Mouse (Mus musculus): ENCODE measurements around the gene Leng9.

GRCm38 (mm10) chr7:4147371-4147770, 2.8 kb downstream of the Leng9 start:
- no peak for TF ChIP-seq CTCF (IDR thresholded peaks at IDR 0.05; ENCODE audit: low read depth)
- no peak for TF ChIP-seq EP300 (IDR thresholded peaks at IDR 0.05; ENCODE audit: low read depth)
